Mouse (Mus musculus): ENCODE results near the gene Ntn1.
A peak's percentile ranks its signal among the peaks of the same experiment; 100 is the strongest.

Ntn1 gene

GRCm38 (mm10) chr11:68400727-68401219 lies at the start of gene Ntn1:
Gene Ntn1 (minus strand): TSS chr11:68400823.
- DNase-seq, result no peak

GRCm38 (mm10) chr11:68448356-68448755 lies 47.7 kb upstream of the Ntn1 start:
- DNase-seq, result no peak

- no peak for DNase-seq
Observed at GRCm38 (mm10) chr11:68447242-68447641, 46.6 kb upstream of the Ntn1 start.

GRCm38 (mm10) chr11:68446547-68446946 lies 45.9 kb upstream of the Ntn1 start:
- DNase-seq, result no peak

GRCm38 (mm10) chr11:68445901-68446300 lies 45.3 kb upstream of the Ntn1 start:
- no peak for DNase-seq

- DNase-seq, result no peak
Observed at GRCm38 (mm10) chr11:68442983-68443638, 42.5 kb upstream of the Ntn1 start.

GRCm38 (mm10) chr11:68442346-68442745 lies 41.7 kb upstream of the Ntn1 start:
- no peak for DNase-seq

GRCm38 (mm10) chr11:68440965-68441364 lies 40.3 kb upstream of the Ntn1 start:
- no peak for DNase-seq

- no peak for DNase-seq
Observed at GRCm38 (mm10) chr11:68440100-68440499, 39.5 kb upstream of the Ntn1 start.

- DNase-seq, result no peak
Observed at GRCm38 (mm10) chr11:68436376-68436775, 35.8 kb upstream of the Ntn1 start.

- no peak for DNase-seq
Observed at GRCm38 (mm10) chr11:68435601-68436000, 35.0 kb upstream of the Ntn1 start.

- DNase-seq, result no peak
Observed at GRCm38 (mm10) chr11:68434697-68435096, 34.1 kb upstream of the Ntn1 start.

- no peak for DNase-seq
Observed at GRCm38 (mm10) chr11:68433534-68433933, 32.9 kb upstream of the Ntn1 start.

- peak in 1 of 2 experiments; percentile 30 for DNase-seq
Observed at GRCm38 (mm10) chr11:68432361-68433021, 31.9 kb upstream of the Ntn1 start.

- peak; percentile 81 to 86 for DNase-seq
Observed at GRCm38 (mm10) chr11:68431699-68432360, 31.2 kb upstream of the Ntn1 start, which contains the start of gene Pik3r5. Gene Pik3r5 (plus strand): TSS chr11:68432121.

GRCm38 (mm10) chr11:68430662-68431061 lies 30.0 kb upstream of the Ntn1 start:
- peak in 1 of 2 experiments; percentile 28 for DNase-seq

GRCm38 (mm10) chr11:68427083-68427570 lies 26.5 kb upstream of the Ntn1 start:
- no peak for DNase-seq

GRCm38 (mm10) chr11:68425492-68426315 lies 25.1 kb upstream of the Ntn1 start:
- DNase-seq, result no peak

GRCm38 (mm10) chr11:68417831-68418230 lies 17.2 kb upstream of the Ntn1 start:
- peak; percentile 43 to 48 for DNase-seq

GRCm38 (mm10) chr11:68417001-68417400 lies 16.4 kb upstream of the Ntn1 start:
- DNase-seq, result no peak

- DNase-seq, result peak in 1 of 2 experiments; percentile 49
Observed at GRCm38 (mm10) chr11:68408127-68408526, 7.5 kb upstream of the Ntn1 start.

GRCm38 (mm10) chr11:68407266-68407926 lies 6.8 kb upstream of the Ntn1 start:
- DNase-seq, result no peak
